Mouse (Mus musculus): ENCODE results near the gene Cyp2w1.

Gene Cyp2w1

GRCm38 (mm10) chr5:139381586-139382513 lies 29.4 kb downstream of the Cyp2w1 start:
- in situ Hi-C loops (cut with MboI, MseI) = no loop called here

- in situ Hi-C loops (cut with MboI, MseI) = no loop called here
Observed at GRCm38 (mm10) chr5:139382760-139383159, 30.3 kb downstream of the Cyp2w1 start.

GRCm38 (mm10) chr5:139383234-139383633 lies 30.8 kb downstream of the Cyp2w1 start:
- in situ Hi-C loops (cut with MboI, MseI) = no loop called here

- in situ Hi-C loops (cut with MboI, MseI) = no loop called here
Observed at GRCm38 (mm10) chr5:139384531-139384930, 32.1 kb downstream of the Cyp2w1 start.

- in situ Hi-C loops (cut with MboI, MseI) = no loop called here
Observed at GRCm38 (mm10) chr5:139386047-139386446, 33.6 kb downstream of the Cyp2w1 start.

GRCm38 (mm10) chr5:139387329-139388194 lies 35.1 kb downstream of the Cyp2w1 start:
- in situ Hi-C loops (cut with MboI, MseI) = no loop called here

- in situ Hi-C loops (cut with MboI, MseI) = no loop called here
Observed at GRCm38 (mm10) chr5:139388195-139388570, 35.8 kb downstream of the Cyp2w1 start.

- in situ Hi-C loops (cut with MboI, MseI) = no loop called here
Observed at GRCm38 (mm10) chr5:139388694-139389675, 36.6 kb downstream of the Cyp2w1 start.

- in situ Hi-C loops (cut with MboI, MseI) = loop anchor here in 1 of 2 experiments (10.0 kb wide), 1 partner anchor 1435 kb away; no protein-coding TSS in a partner anchor
Observed at GRCm38 (mm10) chr5:139389676-139390061, 37.3 kb downstream of the Cyp2w1 start.

- in situ Hi-C loops (cut with MboI, MseI) = loop anchor here in 1 of 2 experiments (10.0 kb wide), 1 partner anchor 1434 kb away; no protein-coding TSS in a partner anchor
Observed at GRCm38 (mm10) chr5:139390324-139391119, 38.1 kb downstream of the Cyp2w1 start.

GRCm38 (mm10) chr5:139391309-139391990 lies 39.0 kb downstream of the Cyp2w1 start:
- in situ Hi-C loops (cut with MboI, MseI) = loop anchor here in 1 of 2 experiments (10.0 kb wide), 1 partner anchor 1433 kb away; no protein-coding TSS in a partner anchor

- in situ Hi-C loops (cut with MboI, MseI) = loop anchor here in 1 of 2 experiments (10.0 kb wide), 1 partner anchor 1432 kb away; no protein-coding TSS in a partner anchor
Observed at GRCm38 (mm10) chr5:139392219-139393196, 40.1 kb downstream of the Cyp2w1 start.

- in situ Hi-C loops (cut with MboI, MseI) = loop anchor here in 1 of 2 experiments (10.0 kb wide), 1 partner anchor 1432 kb away; no protein-coding TSS in a partner anchor
Observed at GRCm38 (mm10) chr5:139393197-139393588, 40.8 kb downstream of the Cyp2w1 start.

- in situ Hi-C loops (cut with MboI, MseI) = loop anchor here in 1 of 2 experiments (10.0 kb wide), 1 partner anchor 1430 kb away; no protein-coding TSS in a partner anchor
Observed at GRCm38 (mm10) chr5:139394399-139394798, 42.0 kb downstream of the Cyp2w1 start.

- in situ Hi-C loops (cut with MboI, MseI) = loop anchor here in 1 of 2 experiments (10.0 kb wide), 1 partner anchor 1429 kb away; no protein-coding TSS in a partner anchor
Observed at GRCm38 (mm10) chr5:139395528-139395927, 43.1 kb downstream of the Cyp2w1 start.

- in situ Hi-C loops (cut with MboI, MseI) = loop anchor here in 1 of 2 experiments (10.0 kb wide), 1 partner anchor 1427 kb away; no protein-coding TSS in a partner anchor
Observed at GRCm38 (mm10) chr5:139397359-139397916, 45.0 kb downstream of the Cyp2w1 start.
